Mouse (Mus musculus) CH12.LX (cell line): ENCODE data around the gene Hist2h3c1. TPM values are rescaled to one million over a fixed set of nuclear protein-coding genes. Genes with fewer than 3 reads are reported as not detected.

ENCODE experiments used
- DNase-seq: peaks from one replicate; pipeline ENCODE4 v3.0.0-alpha.2; 2013; ENCODE audit errors: extremely low read depth
- H3K27ac ChIP-seq: 2 replicates; pipeline ENCODE4 v1.5.1; 2012; ENCODE audit warnings: low read depth, mild to moderate bottlenecking, control low read depth, moderate library complexity; ENCODE audit not compliant: insufficient read depth
- H3K27me3 ChIP-seq: replicated peaks from 2 replicates; pipeline ENCODE3; 2012; ENCODE audit warnings: inconsistent platforms
- H3K36me3 ChIP-seq, 2 experiments: replicated peaks in 1 of 2; 2 replicates each; pipeline versions ENCODE3 to v1.6.1; 2012; ENCODE audit warnings: inconsistent platforms in 1 of 2, low read length in 1 of 2, mild to moderate bottlenecking in 1 of 2, mixed read lengths in 1 of 2, moderate library complexity in 1 of 2; ENCODE audit not compliant: control insufficient read depth in 1 of 2, insufficient read depth in 1 of 2
- H3K4me1 ChIP-seq, 2 experiments: 2 replicates each; pipeline ENCODE4 v1.6.1; 2012; ENCODE audit warnings: inconsistent platforms in 1 of 2, moderate library complexity in 1 of 2; ENCODE audit not compliant: insufficient read depth in 2 of 2, control insufficient read depth in 1 of 2
- H3K4me2 ChIP-seq: 2 replicates; pipeline ENCODE4 v1.6.1; 2012; ENCODE audit warnings: low read depth, mild to moderate bottlenecking, control low read depth; ENCODE audit not compliant: poor library complexity, insufficient read depth, severe bottlenecking
- H3K4me3 ChIP-seq, 3 experiments: fragments of 150-350 bp in 1 of 3; sonication (generic) in 1 of 3; replicated peaks in 1 of 3; 2 replicates each; pipeline versions ENCODE3 to v1.5.1; 2011 to 2012; ENCODE audit warnings: low read depth in 2 of 3, low read length in 2 of 3, mild to moderate bottlenecking in 2 of 3, moderate library complexity in 2 of 3, control low read depth in 1 of 3, improper control_type of control experiment in 1 of 3, inconsistent platforms in 1 of 3, mixed read lengths in 1 of 3; ENCODE audit not compliant: poor library complexity in 1 of 3
- H3K79me2 ChIP-seq: replicated peaks from 2 replicates; pipeline ENCODE4 v1.6.1; 2012; ENCODE audit warnings: mild to moderate bottlenecking, moderate library complexity; ENCODE audit not compliant: control insufficient read depth, poor library complexity, insufficient read depth, severe bottlenecking; ENCODE audit errors: extremely low read depth
- H3K9ac ChIP-seq: 2 replicates; pipeline ENCODE4 v1.6.1; 2012; ENCODE audit warnings: low read depth, mild to moderate bottlenecking, control low read depth, moderate library complexity; ENCODE audit not compliant: insufficient read depth
- H3K9me3 ChIP-seq: replicated peaks from 2 replicates; pipeline ENCODE3; 2012; ENCODE audit warnings: low read length, inconsistent platforms, mixed read lengths
- CHD1 ChIP-seq: IDR thresholded peaks from 2 replicates; pipeline ENCODE4 v1.6.1; 2012; ENCODE audit warnings: low read depth, low read length, improper control_type of control experiment, inconsistent platforms
- CHD2 ChIP-seq: IDR thresholded peaks from 2 replicates; pipeline ENCODE4 v1.6.1; 2011; ENCODE audit warnings: low read length, improper control_type of control experiment
- CTCF ChIP-seq, 2 experiments: IDR thresholded peaks in 1 of 2; conservative IDR thresholded peaks in 1 of 2; 2 replicates each; pipeline ENCODE4 v1.5.1; 2011 to 2012; ENCODE audit warnings: low read depth in 2 of 2, low read length in 2 of 2, improper control_type of control experiment in 1 of 2, inconsistent platforms in 1 of 2, mild to moderate bottlenecking in 1 of 2, moderate library complexity in 1 of 2
- ELF1 ChIP-seq: IDR thresholded peaks from 2 replicates; pipeline ENCODE4 v1.6.1; 2014; ENCODE audit warnings: low read depth, mild to moderate bottlenecking, inconsistent platforms, low read length, improper control_type of control experiment
- GABPA ChIP-seq: IDR thresholded peaks from 2 replicates; pipeline ENCODE4 v1.6.1; 2012; ENCODE audit warnings: low read depth, low read length, improper control_type of control experiment, inconsistent platforms; ENCODE audit not compliant: insufficient replicate concordance
- IRF4 ChIP-seq: IDR thresholded peaks from 2 replicates; pipeline ENCODE4 v1.6.1; 2014; ENCODE audit warnings: low read depth, mild to moderate bottlenecking, inconsistent platforms, low read length, improper control_type of control experiment
- KAT2A ChIP-seq: IDR thresholded peaks from 2 replicates; pipeline ENCODE4 v1.6.1; 2012; ENCODE audit warnings: low read length, improper control_type of control experiment, inconsistent platforms; ENCODE audit not compliant: insufficient replicate concordance
- MEF2A ChIP-seq: IDR thresholded peaks from 2 replicates; pipeline ENCODE4 v1.6.1; 2014; ENCODE audit warnings: low read depth, mild to moderate bottlenecking, inconsistent platforms, low read length, improper control_type of control experiment, borderline replicate concordance
- PAX5 ChIP-seq: IDR thresholded peaks from 2 replicates; pipeline ENCODE4 v1.6.1; 2012; ENCODE audit warnings: low read length, inconsistent platforms, mixed read lengths
- POLR2A ChIP-seq: IDR thresholded peaks from 2 replicates; pipeline ENCODE4 v1.6.1; 2011; ENCODE audit warnings: low read depth, mild to moderate bottlenecking, improper control_type of control experiment, low read length
- RAD21 ChIP-seq: IDR thresholded peaks from 2 replicates; pipeline ENCODE4 v1.6.1; 2011; ENCODE audit warnings: low read depth, mild to moderate bottlenecking, low read length, improper control_type of control experiment, moderate library complexity
- RCOR1 ChIP-seq: conservative IDR thresholded peaks from 2 replicates; pipeline ENCODE4 v1.6.1; 2012; ENCODE audit warnings: low read depth, mild to moderate bottlenecking, inconsistent platforms, low read length, improper control_type of control experiment
- SMC3 ChIP-seq: IDR thresholded peaks from 2 replicates; pipeline ENCODE4 v1.6.1; 2011; ENCODE audit warnings: low read depth, low read length, improper control_type of control experiment
- UBTF ChIP-seq: IDR thresholded peaks from 2 replicates; pipeline ENCODE4 v1.6.1; 2012; ENCODE audit warnings: low read depth, mild to moderate bottlenecking, inconsistent platforms, low read length, improper control_type of control experiment, moderate library complexity
- USF2 ChIP-seq: conservative IDR thresholded peaks from 2 replicates; pipeline ENCODE4 v1.6.1; 2011; ENCODE audit warnings: low read depth, low read length, improper control_type of control experiment
- ZC3H11A ChIP-seq: IDR thresholded peaks from 2 replicates; pipeline ENCODE4 v1.6.1; 2012; ENCODE audit warnings: low read depth, mild to moderate bottlenecking, inconsistent platforms, low read length, improper control_type of control experiment
- dilution Hi-C: fragments of 300-500 bp; cut with MboI; formaldehyde crosslinking; loops from 2 replicates; pipeline ENCODE4 v1.14.3; 2020; ENCODE audit warnings: low sequenced_read_pairs; ENCODE audit not compliant: extremely low pct_unique_long_range_greater_than_20kb, extremely low pct_ligation_motif_present
- in situ Hi-C: fragments of 300-500 bp; cut with MboI; formaldehyde crosslinking; loops from 3 replicates; pipeline ENCODE4 v1.14.3; 2019; ENCODE audit warnings: low sequenced_read_pairs, low pct_ligation_motif_present, low pct_unique_long_range_greater_than_20kb, mixed read lengths
- polyA plus RNA-seq: library from polyadenylated mRNA; unstranded; fragments of >175 nt; gene quantifications from 2 replicates; pipeline ENCODE4 v1.2.1, GENCODE M21; 2012; ENCODE audit warnings: low read depth; ENCODE audit not compliant: insufficient read length
- total RNA-seq, 2 experiments: library from RNA; depleted of rRNA; stranded (reverse); fragments of 300-350 nt in 1 of 2; fragments of >200 nt in 1 of 2; gene quantifications; 2 replicates each; pipeline ENCODE4 v1.2.3; 2012 to 2014

Hist2h3c1 gene
- total and polyA plus RNA-seq, 3 experiments = 0.33 to 1.4 (median 1.4) TPM

DNA sequence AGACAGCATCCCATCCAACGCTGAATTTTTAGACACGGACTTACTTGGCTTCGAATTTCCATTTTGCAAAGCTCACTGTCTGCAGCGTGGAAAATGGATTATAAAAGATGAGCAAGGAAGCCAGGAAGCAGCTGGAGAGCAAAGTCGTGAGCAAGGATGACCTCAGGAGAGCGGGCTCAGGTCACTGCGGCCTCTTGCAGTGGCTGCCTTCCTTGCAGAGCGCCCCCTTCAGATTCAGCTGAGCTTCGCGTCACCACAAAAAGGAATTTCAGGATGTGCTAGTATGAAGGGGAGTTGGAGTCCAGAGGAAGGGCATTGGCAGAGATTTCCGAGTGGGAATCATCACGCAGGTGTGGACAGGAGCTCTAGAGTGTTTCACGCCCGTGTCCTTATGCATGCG lies 37.2 kb upstream of the Hist2h3c1 start:
- no peak overlapping the region for H3K4me3 ChIP-seq
- in situ Hi-C loops = no loop called here
- H3K9ac ChIP-seq = no peak overlapping the region
- TF ChIP-seq UBTF (no peak), CTCF (conservative IDR thresholded peaks at IDR 0.05 in 1 of 2, IDR thresholded peaks at IDR 0.05 in 1 of 2; ENCODE audit: low read depth in 2 of 2, low read length in 2 of 2) (peak in 1 of 2 experiments; percentile 24; a peak in 1 of 4 replicates)
- H3K9me3 ChIP-seq = peaks cover 3% of the 10 kb centered on the region
- no peak for DNase-seq
- no peaks in the 10 kb centered on the region for H3K36me3 ChIP-seq
- dilution Hi-C loops = no loop called here
- H3K4me2 ChIP-seq = no peak overlapping the region
- no peaks in the 10 kb centered on the region for H3K4me1 ChIP-seq
- H3K27ac ChIP-seq = no peak overlapping the region
- H3K27me3 ChIP-seq = peaks cover 2% of the 10 kb centered on the region
- H3K79me2 ChIP-seq = no peaks in the 10 kb centered on the region

DNA sequence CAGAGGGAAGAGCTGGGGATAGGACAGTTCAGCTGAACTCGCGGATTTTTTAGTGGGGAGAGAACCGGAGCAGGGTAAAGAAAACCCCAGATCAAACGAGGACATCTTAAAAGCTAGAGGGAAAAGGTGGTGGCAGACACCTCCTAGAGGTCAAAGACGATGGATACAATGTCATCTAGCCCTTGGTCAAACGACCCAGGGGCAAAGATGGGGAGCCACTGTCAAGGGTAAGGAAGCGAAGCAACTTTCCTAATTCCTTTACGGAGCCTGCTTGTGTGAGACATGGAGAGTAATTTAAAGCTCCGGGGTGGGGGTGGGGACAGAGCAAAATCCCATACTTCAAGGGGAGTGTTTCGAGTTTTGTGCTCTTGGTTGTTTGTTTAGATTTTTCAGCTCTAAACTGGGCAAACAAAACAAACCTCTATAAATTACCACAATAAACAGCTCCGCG lies 27.3 kb upstream of the Hist2h3c1 start:
- peaks cover 2 to 27% of the 10 kb centered on the region in 2 experiments; a peak in 3 of 4 replicates for H3K4me1 ChIP-seq
- in situ Hi-C loops (no loop called here), dilution Hi-C loops (no loop called here)
- no peaks in the 10 kb centered on the region for H3K27me3 ChIP-seq
- peak overlapping the region; percentile 86 for H3K4me2 ChIP-seq
- TF ChIP-seq GABPA (no peak), PAX5 (no peak), CHD2 (0 out of 2 replicates have a peak, but pooled peaks have one; percentile 3), RCOR1 (no peak), ELF1 (no peak), USF2 (no peak), POLR2A (no peak; the same call in 1 of the 2 replicates), SMC3 (peak; percentile 59), RAD21 (peak; percentile 71), KAT2A (no peak), CTCF (conservative IDR thresholded peaks at IDR 0.05 in 1 of 2, IDR thresholded peaks at IDR 0.05 in 1 of 2; ENCODE audit: low read depth in 2 of 2, low read length in 2 of 2) (peak in 1 of 2 experiments; percentile 72; a peak in 2 of 4 replicates), IRF4 (no peak), CHD1 (peak; percentile 8; the same call in 1 of the 2 replicates), MEF2A (no peak), ZC3H11A (no peak)
- H3K9me3 ChIP-seq = no peaks in the 10 kb centered on the region
- H3K9ac ChIP-seq = peak overlapping the region; percentile 99
- H3K4me3 ChIP-seq = peak overlapping the region; percentile 62 to 75 (median 73)
- peaks cover 14% of the 10 kb centered on the region for H3K79me2 ChIP-seq
- H3K27ac ChIP-seq = peak overlapping the region; percentile 42; the same call in 1 of the 2 replicates
- no peaks in the 10 kb centered on the region for H3K36me3 ChIP-seq
- peak; percentile 71 for DNase-seq
